ENCODE assay signal across 18 mouse cellular contexts in the genomic region with DNA sequence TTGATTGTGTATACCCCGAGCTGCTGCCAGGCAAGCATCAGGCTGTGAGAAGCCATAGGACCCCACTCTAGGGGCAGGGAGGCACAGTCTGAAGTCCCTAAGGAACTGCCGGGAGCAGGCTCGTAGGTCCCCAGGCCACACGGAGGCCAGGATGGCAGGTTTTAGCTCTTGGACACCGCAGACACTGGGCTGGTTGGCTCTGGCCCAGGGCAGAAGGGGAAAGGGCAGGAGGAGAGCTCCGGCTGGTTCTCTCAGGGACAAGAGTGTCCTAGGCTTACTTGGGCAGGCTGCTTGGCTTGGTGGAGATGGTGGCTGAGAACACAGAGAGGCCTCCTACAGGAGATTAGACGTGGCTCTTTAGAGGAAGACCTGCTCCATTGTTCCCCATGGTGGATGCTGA.
"Had no signal": no experiment of that assay in that cellular context is flagged by ENCODE, and none has a peak within 500 bp of the region (broad histone marks: within the 10 kb centered on the region; RNA-seq: fewer than 3 reads in every experiment).

No protein-coding gene starts in this region.

- H3K27me3 ChIP-seq: midbrain, embryonic 12.5 days; neural tube, embryonic 13.5 days; neural tube, embryonic 15.5 days had no signal

- H3K9me3 ChIP-seq: neural tube, embryonic 13.5 days; neural tube, embryonic 15.5 days had no signal

- H3K36me3 ChIP-seq: midbrain, embryonic 10.5 days; midbrain, embryonic 12.5 days; neural tube, embryonic 13.5 days; neural tube, embryonic 15.5 days had no signal

- H3K4me1 ChIP-seq: midbrain, embryonic 10.5 days; midbrain, embryonic 12.5 days had no signal

- H3K4me3 ChIP-seq: midbrain, embryonic 10.5 days; midbrain, embryonic 12.5 days; myocyte; neural tube, embryonic 13.5 days; neural tube, embryonic 15.5 days had no signal

- H3K27ac ChIP-seq: midbrain, embryonic 10.5 days; midbrain, embryonic 12.5 days; neural tube, embryonic 13.5 days; neural tube, embryonic 15.5 days had no signal

- DNase-seq: lung, adult 18-20 months; lung, embryonic 14.5 days; lung, postnatal 10 days; lung, postnatal 4 days; midbrain, embryonic 14.5 days; retina, postnatal 1 day; right cerebral cortex, adult 18-20 months; right cerebral cortex, postnatal 25 days; right cerebral cortex, postnatal 4 days; spleen, adult 18-20 months; thymus, adult 18-20 months; thymus, postnatal 14 days; thymus, postnatal 36 days had no signal
